Mouse (Mus musculus) neural tube, embryonic 11.5 days (tissue): ENCODE measurements around the gene Klhl10. TPM values are rescaled to one million over a fixed set of nuclear protein-coding genes. Genes with fewer than 3 reads are reported as not detected.

ENCODE experiments used
- ATAC-seq: fragments of 200-750 bp; cut with Nextera tagmentation; 2 replicates; pipeline ENCODE4 v1.8.0; 2017; ENCODE audit warnings: moderate number of reproducible peaks, mild to moderate bottlenecking, moderate TSS enrichment, moderate library complexity; ENCODE audit not compliant: insufficient read depth, low FRiP score, low TSS enrichment
- DNase-seq: peaks from one replicate; pipeline ENCODE4 v3.0.0-alpha.2; 2015; ENCODE audit warnings: low spot score
- H3K27ac ChIP-seq: fragments of 300-500 bp; sonication (generic); 2 replicates; pipeline ENCODE4 v1.5.1; 2014; ENCODE audit warnings: low read depth, mild to moderate bottlenecking, low read length
- H3K27me3 ChIP-seq: fragments of 300-500 bp; sonication (generic); 2 replicates; pipeline ENCODE4 v1.6.1; 2014; ENCODE audit warnings: mild to moderate bottlenecking, low read length, mixed read lengths; ENCODE audit not compliant: control insufficient read depth, insufficient read depth
- H3K36me3 ChIP-seq: fragments of 300-500 bp; sonication (generic); 2 replicates; pipeline ENCODE4 v1.6.1; 2014; ENCODE audit warnings: mild to moderate bottlenecking, low read length, moderate library complexity, mixed read lengths; ENCODE audit not compliant: control insufficient read depth, insufficient read depth
- H3K4me1 ChIP-seq: fragments of 300-500 bp; sonication (generic); 2 replicates; pipeline ENCODE4 v1.6.1; 2014; ENCODE audit warnings: low read length, mixed read lengths; ENCODE audit not compliant: control insufficient read depth, insufficient read depth
- H3K4me2 ChIP-seq: fragments of 300-500 bp; sonication (generic); 2 replicates; pipeline ENCODE4 v1.6.1; 2014; ENCODE audit warnings: low read depth, mild to moderate bottlenecking, moderate library complexity
- H3K4me3 ChIP-seq: fragments of 300-500 bp; sonication (generic); 2 replicates; pipeline ENCODE4 v1.5.1; 2014; ENCODE audit warnings: low read depth, low read length
- H3K9ac ChIP-seq: fragments of 300-500 bp; sonication (generic); 2 replicates; pipeline ENCODE4 v1.6.1; 2014; ENCODE audit warnings: mild to moderate bottlenecking, low read length
- H3K9me3 ChIP-seq: fragments of 300-500 bp; sonication (generic); 2 replicates; pipeline ENCODE4 v1.6.1; 2016; ENCODE audit warnings: low read length; ENCODE audit not compliant: control insufficient read depth
- WGBS: fragments of 180-500 bp; shearing (Covaris S2); extraction: QIAGEN DNeasy Blood & Tissue Kit; methylation state at CpG from one replicate; pipeline ENCODE4 v1.1.7; 2014; 5-methylcytosine and 5-hydroxymethylcytosine counted together
- polyA plus RNA-seq: library from polyadenylated mRNA; unstranded; fragments of >200 nt; fragmentation: Nextera tagmentation; extraction: Ambion mirVana; gene quantifications from 2 replicates; pipeline ENCODE4 v1.2.1, GENCODE M21; 2014

Gene Klhl10
- polyA plus RNA-seq, 1 experiment from 2014 or later, result 0.40 TPM

DNA sequence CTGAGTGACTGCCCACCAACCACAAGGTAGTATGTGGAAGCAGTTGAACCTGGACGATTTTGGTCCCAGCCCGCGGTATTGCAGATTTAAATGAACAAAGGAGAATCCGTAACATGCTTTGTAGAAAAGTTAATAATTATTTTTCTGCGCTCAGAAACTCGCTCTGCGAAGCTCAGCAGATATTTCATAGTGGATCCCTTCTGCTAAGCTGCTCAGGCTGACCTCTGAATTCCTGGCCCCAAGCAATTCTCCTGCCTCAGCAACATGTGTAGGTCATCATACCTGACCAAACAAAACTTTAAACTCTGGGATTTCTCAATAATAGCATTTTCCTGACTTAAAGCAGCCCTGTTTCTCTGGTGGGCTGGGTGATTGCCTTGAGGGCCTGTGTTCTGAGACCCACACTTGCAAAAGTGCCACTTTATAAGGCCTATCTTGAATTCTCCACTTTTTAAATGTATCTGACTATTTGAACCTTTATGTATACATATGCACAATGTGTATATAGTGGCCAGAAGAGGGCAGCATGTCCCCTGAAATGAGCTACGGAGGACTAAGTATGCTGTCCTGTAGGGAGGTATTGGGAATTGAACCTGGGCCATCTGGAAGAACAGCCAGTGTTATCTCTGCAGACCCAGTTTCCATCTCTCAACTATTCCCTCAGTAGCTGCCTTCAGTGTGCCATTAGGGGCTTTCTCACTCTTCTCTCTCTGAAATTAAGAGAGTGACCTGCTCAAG, 44.3 kb downstream of the Klhl10 start:
- H3K4me1 ChIP-seq, result no peaks in the 10 kb centered on the region
- H3K27me3 ChIP-seq, result no peaks in the 10 kb centered on the region
- peaks cover 23% of the 10 kb centered on the region for H3K36me3 ChIP-seq
- H3K27ac ChIP-seq, result no peak overlapping the region
- DNase-seq, result no peak
- no peaks in the 10 kb centered on the region for H3K9me3 ChIP-seq
- no peak overlapping the region for H3K9ac ChIP-seq
- H3K4me3 ChIP-seq, result no peak overlapping the region
- H3K4me2 ChIP-seq, result no peak overlapping the region
- no peak for ATAC-seq
- 89% methylated on average over 8 of the region's 8 CpGs for WGBS

DNA sequence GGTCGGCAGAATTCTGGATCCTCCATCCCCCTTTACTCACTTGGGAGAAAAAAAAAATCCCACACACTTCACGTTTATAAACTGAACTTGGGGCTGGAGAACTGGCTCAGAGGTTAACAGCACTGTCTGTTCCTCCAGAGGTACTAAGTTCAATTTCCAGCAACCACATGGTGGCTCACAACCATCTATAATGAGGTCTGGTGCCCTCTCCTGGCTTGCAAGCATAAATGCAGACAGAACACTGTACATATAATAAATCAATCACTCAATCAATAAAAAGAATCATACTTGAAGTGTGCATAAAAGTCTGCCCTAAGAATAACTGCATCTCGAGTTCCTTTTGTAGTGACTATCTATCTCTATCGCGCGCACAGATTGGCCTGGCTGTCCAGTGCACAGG, 49.2 kb downstream of the Klhl10 start:
- Histone ChIP-seq H3K27me3 (no peaks in the 10 kb centered on the region), H3K36me3 (peaks cover 39% of the 10 kb centered on the region), H3K9ac (no peak overlapping the region), H3K4me2 (no peak overlapping the region), H3K4me3 (no peak overlapping the region), H3K4me1 (no peaks in the 10 kb centered on the region), H3K27ac (no peak overlapping the region), H3K9me3 (no peaks in the 10 kb centered on the region)
- DNase-seq (no peak), ATAC-seq (no peak)
- 89% methylated on average over 6 of the region's 6 CpGs for WGBS

DNA sequence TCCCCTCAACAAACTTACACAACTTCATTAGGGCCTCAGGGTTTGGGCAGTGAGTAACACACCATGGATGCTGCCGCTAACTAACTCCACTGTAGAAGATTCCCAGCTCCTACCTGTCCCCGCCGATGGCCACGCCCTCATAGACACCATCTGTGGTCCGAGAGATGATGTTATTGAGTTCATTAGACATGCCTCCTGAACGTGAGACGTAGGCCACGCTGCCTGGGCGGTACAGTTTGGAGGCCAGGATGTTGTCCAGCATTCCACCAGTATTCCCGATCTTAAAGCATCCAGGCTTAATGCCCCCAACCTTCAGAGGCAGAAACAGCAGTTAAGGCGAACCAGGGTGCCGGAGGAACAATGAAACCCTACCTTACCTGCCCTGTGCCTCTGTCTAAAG, 52.1 kb downstream of the Klhl10 start:
- no peak overlapping the region for H3K4me2 ChIP-seq
- H3K27me3 ChIP-seq, result no peaks in the 10 kb centered on the region
- H3K9ac ChIP-seq, result no peak overlapping the region
- WGBS, result 90% methylated on average over 12 of the region's 12 CpGs
- H3K4me1 ChIP-seq, result no peaks in the 10 kb centered on the region
- no peaks in the 10 kb centered on the region for H3K9me3 ChIP-seq
- DNase-seq (no peak), ATAC-seq (no peak)
- H3K4me3 ChIP-seq, result no peak overlapping the region
- peaks cover 56% of the 10 kb centered on the region for H3K36me3 ChIP-seq
- no peak overlapping the region for H3K27ac ChIP-seq

DNA sequence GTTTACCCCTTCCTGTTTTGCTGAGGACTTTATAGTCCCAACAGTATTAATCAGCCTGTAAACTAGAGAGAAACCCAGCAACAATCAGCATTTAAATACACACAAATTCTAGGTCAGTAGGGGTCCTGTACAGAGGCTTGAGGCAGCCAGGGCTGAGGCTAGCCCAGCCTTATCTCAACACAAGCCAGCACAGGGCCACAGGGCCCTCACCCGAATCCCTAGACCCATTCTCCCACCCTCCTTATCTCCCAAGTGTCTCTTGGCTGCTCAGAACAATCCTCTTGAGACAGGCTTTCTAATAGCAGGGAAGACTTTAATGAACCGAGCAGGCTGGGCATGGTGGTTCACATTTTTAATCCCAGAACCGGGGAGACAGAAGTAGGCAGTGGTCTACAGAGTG, 58.5 kb downstream of the Klhl10 start:
- Histone ChIP-seq H3K9me3 (no peaks in the 10 kb centered on the region), H3K4me3 (no peak overlapping the region), H3K36me3 (peaks cover 49% of the 10 kb centered on the region), H3K4me2 (no peak overlapping the region), H3K27me3 (no peaks in the 10 kb centered on the region), H3K27ac (no peak overlapping the region), H3K4me1 (no peaks in the 10 kb centered on the region), H3K9ac (no peak overlapping the region)
- no peak for DNase-seq
- ATAC-seq, result no peak
- 91% methylated on average over 3 of the region's 3 CpGs for WGBS

DNA sequence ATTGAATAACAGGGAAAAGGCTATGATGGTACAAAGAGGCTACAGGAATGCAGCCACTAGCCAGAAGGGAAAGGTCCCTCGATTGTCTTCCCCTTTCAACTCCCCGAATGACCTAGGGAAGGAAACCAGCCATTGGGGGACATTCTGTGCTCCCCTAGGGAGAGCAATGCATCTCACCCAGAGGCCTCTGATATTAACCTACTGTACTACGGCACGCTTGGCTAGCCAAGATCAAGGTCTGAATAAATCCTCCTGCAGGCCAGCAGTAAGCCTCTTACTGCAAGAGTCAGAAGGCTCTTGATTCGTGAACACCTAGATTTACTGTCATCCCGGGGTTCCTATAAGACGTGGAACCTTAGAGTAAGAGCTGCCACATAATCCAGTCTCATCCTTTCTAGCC, 58.9 kb downstream of the Klhl10 start:
- no peaks in the 10 kb centered on the region for H3K9me3 ChIP-seq
- H3K27ac ChIP-seq, result no peak overlapping the region
- WGBS, result 89% methylated on average over 7 of the region's 7 CpGs
- no peaks in the 10 kb centered on the region for H3K27me3 ChIP-seq
- DNase-seq (no peak), ATAC-seq (no peak)
- no peak overlapping the region for H3K9ac ChIP-seq
- H3K36me3 ChIP-seq, result peaks cover 46% of the 10 kb centered on the region
- H3K4me3 ChIP-seq, result no peak overlapping the region
- no peaks in the 10 kb centered on the region for H3K4me1 ChIP-seq
- no peak overlapping the region for H3K4me2 ChIP-seq

DNA sequence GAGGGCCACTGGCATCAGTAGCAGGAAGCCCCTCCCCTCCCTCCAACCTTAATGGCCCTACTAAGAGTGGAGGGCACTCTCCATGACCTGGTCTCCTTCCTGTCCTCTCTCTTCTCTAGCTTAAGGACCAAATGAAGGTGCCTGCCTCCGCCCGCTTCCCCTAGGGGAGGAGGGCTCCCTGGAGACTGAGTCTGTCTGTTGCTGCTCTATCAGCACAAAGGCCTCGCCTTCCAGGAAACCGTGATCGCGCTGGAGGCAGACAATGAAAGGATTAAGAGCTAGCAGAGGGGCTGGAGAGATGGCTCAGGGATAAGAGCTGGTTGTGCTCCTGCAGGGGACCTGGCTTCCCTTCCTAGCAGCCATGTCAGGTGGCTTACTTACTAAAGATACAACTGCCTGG, 59.6 kb downstream of the Klhl10 start:
- H3K4me3 ChIP-seq, result no peak overlapping the region
- ATAC-seq (no peak), DNase-seq (no peak)
- H3K9me3 ChIP-seq, result no peaks in the 10 kb centered on the region
- WGBS, result 54% methylated on average over 6 of the region's 6 CpGs
- no peak overlapping the region for H3K27ac ChIP-seq
- no peak overlapping the region for H3K4me2 ChIP-seq
- H3K36me3 ChIP-seq, result peaks cover 39% of the 10 kb centered on the region
- no peaks in the 10 kb centered on the region for H3K27me3 ChIP-seq
- H3K4me1 ChIP-seq, result no peaks in the 10 kb centered on the region
- no peak overlapping the region for H3K9ac ChIP-seq

DNA sequence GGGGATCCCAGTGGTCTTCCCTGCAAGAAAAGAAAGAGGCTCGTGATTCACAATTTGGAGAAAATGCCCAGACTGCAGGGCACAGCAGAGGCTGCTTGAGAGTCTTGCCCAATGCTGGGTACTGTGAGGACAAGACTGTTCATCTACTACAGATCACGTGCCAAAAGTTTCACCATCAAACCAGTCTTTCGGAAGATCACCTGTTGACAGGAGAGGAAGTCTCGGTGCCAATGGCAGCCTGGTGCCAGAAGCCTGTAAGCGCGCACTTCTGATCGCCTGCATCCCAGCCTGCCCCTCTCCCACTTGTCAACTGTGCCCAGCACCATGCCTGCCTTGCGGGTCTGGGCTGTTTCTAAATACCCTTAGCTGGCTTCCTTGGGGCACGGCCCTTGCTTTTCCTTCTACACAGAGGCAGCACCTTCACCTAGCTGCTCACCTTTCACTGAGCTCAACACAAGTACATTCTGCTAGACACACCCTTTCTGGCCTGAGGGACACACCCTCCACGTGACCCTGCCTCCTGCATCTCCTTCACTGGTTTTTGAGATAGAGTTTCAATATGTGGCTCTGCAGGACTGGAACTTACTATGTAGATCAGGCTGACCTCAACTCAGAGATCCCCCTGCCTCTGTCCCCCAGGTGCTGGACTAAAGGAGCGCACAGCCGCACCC, 63.4 kb downstream of the Klhl10 start:
- H3K27me3 ChIP-seq, result no peaks in the 10 kb centered on the region
- ATAC-seq (no peak), DNase-seq (no peak)
- no peak overlapping the region for H3K4me3 ChIP-seq
- H3K4me1 ChIP-seq, result no peaks in the 10 kb centered on the region
- no peaks in the 10 kb centered on the region for H3K9me3 ChIP-seq
- no peak overlapping the region for H3K27ac ChIP-seq
- H3K4me2 ChIP-seq, result no peak overlapping the region
- 94% methylated on average over 12 of the region's 12 CpGs for WGBS
- H3K9ac ChIP-seq, result no peak overlapping the region
- H3K36me3 ChIP-seq, result peaks cover 25% of the 10 kb centered on the region

DNA sequence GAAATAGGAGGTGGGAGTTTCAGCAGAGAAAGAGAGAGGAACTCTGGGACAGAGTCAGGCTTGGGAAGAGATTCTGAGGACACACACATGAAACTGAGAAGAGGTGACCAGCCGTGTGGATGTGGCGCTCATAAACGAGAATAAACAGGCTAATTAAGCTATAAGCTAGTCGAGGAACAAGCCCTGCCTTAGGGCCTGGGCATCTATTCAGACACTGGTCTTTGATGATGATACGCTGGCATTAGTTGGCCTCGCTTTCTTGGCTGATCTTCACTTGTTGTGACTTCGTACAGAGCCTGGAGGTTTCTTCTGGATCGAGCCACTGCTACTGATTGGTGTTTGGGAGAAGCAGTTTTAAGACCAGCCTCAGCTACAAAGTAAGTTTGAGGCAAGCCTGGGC, 64.3 kb downstream of the Klhl10 start:
- Histone ChIP-seq H3K9ac (no peak overlapping the region), H3K36me3 (peaks cover 23% of the 10 kb centered on the region), H3K4me1 (no peaks in the 10 kb centered on the region), H3K27me3 (no peaks in the 10 kb centered on the region), H3K4me3 (no peak overlapping the region), H3K9me3 (no peaks in the 10 kb centered on the region), H3K27ac (no peak overlapping the region), H3K4me2 (no peak overlapping the region)
- DNase-seq (no peak), ATAC-seq (no peak)
- WGBS, result 96% methylated on average over 8 of the region's 8 CpGs
